18 mouse cellular contexts compared by ENCODE assay signal in the genomic region with DNA sequence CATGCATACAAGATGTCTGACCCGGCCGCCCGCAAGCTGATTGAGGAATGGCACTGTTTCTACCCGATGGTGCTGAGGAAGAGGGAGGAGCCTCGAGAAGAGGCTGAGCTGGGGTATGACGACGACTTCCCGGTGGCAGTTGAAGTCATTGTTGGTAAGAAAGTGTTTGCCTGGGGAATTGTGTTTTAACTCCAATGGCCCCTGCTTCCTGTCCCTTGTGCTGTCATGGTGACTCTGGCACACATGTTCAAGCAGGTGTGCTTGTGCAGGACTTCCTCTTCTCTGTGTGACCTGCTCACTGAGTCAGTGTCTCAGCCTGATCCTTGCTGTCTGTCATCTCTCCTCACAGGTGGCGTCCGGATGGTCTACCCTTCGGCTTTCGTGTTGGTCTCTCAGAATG.
DNase-seq lines count a peak whose midpoint lies in the region; ATAC-seq and TF ChIP-seq lines count a peak whose summit lies in the region.
"Had no signal": no experiment of that assay in that cellular context is flagged by ENCODE, and none has a peak within 500 bp of the region (broad histone marks: within the 10 kb centered on the region; RNA-seq: fewer than 3 reads in every experiment).

No protein-coding gene starts in this region.

- no peaks in the 10 kb centered on the region for H3K27me3 ChIP-seq in hindbrain, postnatal 0 days (ENCODE audit: insufficient read depth, low read length)
- H3K27me3 ChIP-seq in hindbrain, embryonic 16.5 days (replicated peaks; ENCODE audit: control insufficient read depth, insufficient read depth, low read length), result no peaks in the 10 kb centered on the region
- H3K27me3 ChIP-seq: forebrain, embryonic 15.5 days; heart, embryonic 13.5 days; hindbrain, embryonic 12.5 days had no signal

- H3K9me3 ChIP-seq in hindbrain, postnatal 0 days (ENCODE audit: low read length), result no peaks in the 10 kb centered on the region
- no peaks in the 10 kb centered on the region for H3K9me3 ChIP-seq in hindbrain, embryonic 16.5 days (ENCODE audit: control insufficient read depth, low read length)
- H3K9me3 ChIP-seq: embryonic facial prominence, embryonic 10.5 days; forebrain, embryonic 15.5 days; G1E; heart, embryonic 13.5 days; hindbrain, embryonic 12.5 days had no signal

- 0 out of 2 replicates have a peak, but pooled peaks have one; percentile 12 for ATAC-seq in hindbrain, postnatal 0 days
- no peak for ATAC-seq in hindbrain, embryonic 16.5 days
- ATAC-seq in monocyte, adult 5-6 weeks (replicated peaks; ENCODE audit: insufficient number of reproducible peaks, low FRiP score, low TSS enrichment, poor library complexity, severe bottlenecking), result 0 out of 2 replicates have a peak, but pooled peaks have one; percentile 20
- ATAC-seq: forebrain, embryonic 15.5 days had no signal

- no peak overlapping the region for H3K27ac ChIP-seq in hindbrain, postnatal 0 days
- H3K27ac ChIP-seq in hindbrain, embryonic 16.5 days (ENCODE audit: low read depth, low read length), result no peak overlapping the region
- H3K27ac ChIP-seq: embryonic facial prominence, embryonic 10.5 days; forebrain, embryonic 15.5 days; heart, embryonic 13.5 days; hindbrain, embryonic 12.5 days had no signal

- peaks cover 10% of the 10 kb centered on the region for H3K4me1 ChIP-seq in hindbrain, postnatal 0 days (ENCODE audit: insufficient read depth, low read length)
- H3K4me1 ChIP-seq in hindbrain, embryonic 16.5 days (ENCODE audit: control insufficient read depth, insufficient read depth, low read depth, low read length), result peaks cover 12% of the 10 kb centered on the region

- H3K4me3 ChIP-seq in hindbrain, postnatal 0 days (ENCODE audit: low read length), result no peak overlapping the region
- no peak overlapping the region for H3K4me3 ChIP-seq in hindbrain, embryonic 16.5 days (ENCODE audit: low read length)
- H3K4me3 ChIP-seq: embryonic facial prominence, embryonic 10.5 days; forebrain, embryonic 15.5 days; heart, embryonic 13.5 days; hindbrain, embryonic 12.5 days had no signal

- 78% methylated on average over 12 of the region's 12 CpGs for WGBS in hindbrain, postnatal 0 days
- WGBS in hindbrain, embryonic 16.5 days, result 87% methylated on average over 12 of the region's 12 CpGs

- no peak overlapping the region for H3K4me2 ChIP-seq in hindbrain, postnatal 0 days (ENCODE audit: low read depth, low read length)
- no peak overlapping the region for H3K4me2 ChIP-seq in hindbrain, embryonic 16.5 days (ENCODE audit: low read length)
- H3K4me2 ChIP-seq: forebrain, embryonic 15.5 days; heart, embryonic 13.5 days; hindbrain, embryonic 12.5 days had no signal

- no peak for TF ChIP-seq CTCF in hindbrain, postnatal 0 days (IDR thresholded peaks at IDR 0.05; ENCODE audit: low read depth)

- peaks cover 10% of the 10 kb centered on the region; the same call in 1 of the 2 replicates for H3K36me3 ChIP-seq in hindbrain, postnatal 0 days (ENCODE audit: insufficient read depth, low read length)
- peaks cover 11% of the 10 kb centered on the region for H3K36me3 ChIP-seq in hindbrain, embryonic 16.5 days (ENCODE audit: control insufficient read depth, insufficient read depth, low read length)

- no peak overlapping the region for H3K9ac ChIP-seq in hindbrain, postnatal 0 days (replicated peaks; ENCODE audit: low read length)
- H3K9ac ChIP-seq in hindbrain, embryonic 16.5 days (ENCODE audit: low read depth, low read length), result no peak overlapping the region
- H3K9ac ChIP-seq: forebrain, embryonic 15.5 days; heart, embryonic 13.5 days; hindbrain, embryonic 12.5 days had no signal

- no peak for DNase-seq in hindbrain, postnatal 0 days (ENCODE audit: low spot score)
- peak; percentile 50 for DNase-seq in thymus, postnatal 0 days (ENCODE audit: low spot score)
- no peak for DNase-seq in thymus, postnatal 25 days
- DNase-seq in kidney, adult 9 months, result no peak
- DNase-seq in urinary bladder, postnatal 14 days (ENCODE audit: low spot score), result no peak
- DNase-seq: adrenal gland, adult 8-10 months; adrenal gland, postnatal 36 days; cerebellum, adult 2 months; gastrocnemius, postnatal 36 days; heart, adult 11 months; heart, postnatal 4 days had no signal
